Mouse (Mus musculus) urinary bladder, postnatal 14 days (tissue): ENCODE measurements around the gene Tifa.

Experiments
- DNase-seq: peaks from one replicate; pipeline ENCODE4 v3.0.0; 2021; ENCODE audit warnings: low spot score

Tifa gene

GRCm38 (mm10) chr3:127868046-127868758, 78.6 kb downstream of the Tifa start:
- DNase-seq, result no peak

- no peak for DNase-seq
These were observed 79.3 kb downstream of the Tifa start for GRCm38 (mm10) chr3:127868880-127869279.

GRCm38 (mm10) chr3:127871575-127871974, 82.0 kb downstream of the Tifa start:
- DNase-seq, result no peak

- DNase-seq, result no peak
These were observed 84.8 kb downstream of the Tifa start for GRCm38 (mm10) chr3:127874254-127874883.

GRCm38 (mm10) chr3:127875059-127875458, 85.5 kb downstream of the Tifa start:
- DNase-seq, result no peak

GRCm38 (mm10) chr3:127875509-127875908, 85.9 kb downstream of the Tifa start:
- no peak for DNase-seq

GRCm38 (mm10) chr3:127879968-127880367, 90.4 kb downstream of the Tifa start:
- DNase-seq, result no peak

GRCm38 (mm10) chr3:127881684-127882083, 92.1 kb downstream of the Tifa start:
- no peak for DNase-seq
